4 mouse cellular contexts compared by ENCODE assay signal in genomic region chr17:31270736-31271135, GRCm38 (mm10). TPM values are rescaled to one million over a fixed set of nuclear protein-coding genes. Genes with fewer than 3 reads are reported as not detected.
DNase-seq lines count a peak whose midpoint lies in the region.
"Not testable (repeated sequence)": the region's sequence is repeated elsewhere in the genome, so short reads cannot be mapped to it uniquely, and the experiment has no call there.
"Had no signal": no experiment of that assay in that cellular context is flagged by ENCODE, and none has a peak within 500 bp of the region (broad histone marks: within the 10 kb centered on the region; RNA-seq: fewer than 3 reads in every experiment).

No protein-coding gene starts in this region.

- 0 out of 2 replicates have a peak overlapping the region, but pooled peaks have one; percentile 16 for H3K27ac ChIP-seq in heart, embryonic 10.5 days

- not testable (repeated sequence) for H3K9me3 ChIP-seq in heart, embryonic 10.5 days

- DNase-seq in heart, adult 11 months = peak; percentile 83
- DNase-seq in heart, embryonic 10.5 days (ENCODE audit: low spot score) = not testable (repeated sequence)
- peak; percentile 4 for DNase-seq in thymus, postnatal 14 days

- WGBS in heart, embryonic 10.5 days = 78% methylated on average over 8 of the region's 8 CpGs

- not testable (repeated sequence) for H3K36me3 ChIP-seq in heart, embryonic 10.5 days

- not testable (repeated sequence) for H3K4me3 ChIP-seq in heart, embryonic 10.5 days

- not testable (repeated sequence) for H3K4me1 ChIP-seq in heart, embryonic 10.5 days

- not testable (repeated sequence) for H3K27me3 ChIP-seq in heart, embryonic 10.5 days (ENCODE audit: insufficient read depth, poor library complexity, severe bottlenecking)

RNA-seq across cellular contexts. Expression of gene Rsph1, which starts 6.4 kb away (rescaled TPM):
- polyA plus RNA-seq in heart, embryonic 10.5 days (2016; fragmentation: Nextera tagmentation; extraction: Ambion mirVana) = 1.8 and 2.4 TPM in 2 replicates
- polyA plus RNA-seq: G1E had no signal

RNA-seq across cellular contexts. Expression of gene Slc37a1, which starts 15.9 kb away (rescaled TPM):
- 3.9 and 4.8 TPM in 2 replicates for polyA plus RNA-seq in heart, embryonic 10.5 days (2016; fragmentation: Nextera tagmentation; extraction: Ambion mirVana)
- polyA plus RNA-seq: G1E had no signal
